Mouse (Mus musculus): ENCODE measurements around the gene Ccdc162.

Ccdc162 gene

DNA sequence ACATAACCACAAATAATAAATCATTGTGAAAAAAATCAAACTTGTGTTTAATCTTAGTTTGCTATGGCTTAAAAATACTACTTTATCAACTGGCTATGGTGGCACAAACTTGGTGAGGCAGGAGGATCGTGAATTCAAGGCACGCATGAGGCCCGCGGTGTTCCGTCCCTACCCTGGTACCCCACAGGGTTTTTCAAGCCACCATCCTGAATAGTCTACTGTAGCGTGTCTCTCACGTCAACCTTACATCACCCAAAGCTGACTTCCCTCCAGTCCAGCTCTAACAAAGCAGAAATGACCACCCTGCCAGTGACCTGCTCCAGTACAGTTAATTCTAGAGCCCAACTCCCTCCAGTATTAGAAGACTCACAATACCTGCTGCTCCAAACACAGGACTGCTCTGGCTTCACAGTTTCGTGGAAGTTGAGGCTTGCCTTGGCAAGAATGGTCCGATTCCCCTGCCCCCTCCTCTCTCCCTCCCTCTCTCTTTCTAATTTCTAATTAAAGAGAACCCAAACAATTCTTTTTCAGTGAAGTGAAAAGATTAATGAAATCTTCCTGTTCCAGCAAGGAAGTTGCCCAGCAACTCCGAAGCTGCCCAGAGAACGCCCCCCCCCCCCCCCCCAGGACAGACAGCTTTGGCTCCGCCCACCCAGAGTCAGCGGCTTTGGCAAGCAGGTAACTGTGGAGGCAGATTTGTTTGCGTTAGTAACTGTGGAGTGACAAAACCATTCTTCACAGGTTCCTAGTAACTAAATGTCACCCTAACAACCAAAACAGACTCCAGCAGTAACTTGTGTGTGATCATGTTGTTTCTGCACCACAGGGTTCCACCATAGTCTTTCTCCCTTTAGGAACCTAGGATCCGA lies at the start of gene Ccdc162:
Gene Ccdc162 (minus strand): TSS at position 606 of the 869 bp plus-strand sequence.
- no peak for DNase-seq (ENCODE audit: extremely low read depth, insufficient read length, low spot score)

DNA sequence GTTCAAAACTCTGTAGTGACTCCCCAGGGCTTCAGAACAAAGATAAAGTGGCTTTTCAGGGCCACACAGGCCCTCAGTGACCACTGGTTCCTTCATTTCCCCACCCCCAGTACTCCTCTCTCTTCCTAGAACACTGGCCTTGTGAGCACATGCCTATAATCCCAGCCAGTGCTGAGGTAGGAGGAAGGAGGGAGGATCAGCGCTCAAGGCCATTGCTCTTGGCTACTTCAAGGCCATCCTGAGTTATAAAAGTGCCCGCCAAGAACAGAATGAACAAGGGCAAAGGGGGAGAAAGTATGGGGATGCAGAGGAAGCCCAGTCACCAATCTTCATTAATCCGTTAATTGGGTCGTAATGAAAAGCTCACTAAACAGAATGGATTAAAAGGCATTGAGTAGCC lies 49.2 kb upstream of the Ccdc162 start:
- no peak for DNase-seq (ENCODE audit: extremely low read depth, insufficient read length, low spot score)

DNA sequence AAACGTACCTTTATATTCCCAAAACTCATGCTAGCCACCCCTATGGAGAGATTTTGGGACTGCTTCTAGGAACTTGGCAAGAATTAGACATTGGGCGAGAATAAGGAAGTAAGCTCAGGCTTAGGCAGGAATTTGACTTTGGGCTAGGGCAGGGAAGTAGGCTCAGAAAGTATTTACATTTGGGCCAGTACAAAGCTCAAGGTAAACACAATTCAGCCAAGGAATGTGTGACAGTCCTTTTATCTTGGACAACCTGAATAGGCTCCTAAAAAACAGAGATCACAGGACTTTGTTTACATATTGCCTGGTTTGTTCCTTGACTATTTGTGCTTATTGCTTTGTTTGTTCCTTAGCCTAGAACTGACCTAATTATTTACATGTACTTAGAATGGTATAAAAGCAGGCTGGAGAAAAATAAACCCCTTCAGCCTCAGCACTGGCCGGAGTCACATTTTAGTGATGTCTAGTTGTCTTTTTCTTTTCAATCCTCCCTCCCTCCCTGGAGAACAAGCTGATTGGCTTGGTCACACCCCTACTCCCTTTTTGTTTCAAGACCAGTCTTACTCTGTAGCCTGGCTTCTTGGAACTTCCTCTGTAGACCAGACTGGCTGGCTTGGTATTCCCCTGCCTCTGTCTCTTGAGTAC lies 47.4 kb upstream of the Ccdc162 start:
- no peak for DNase-seq (ENCODE audit: extremely low read depth, insufficient read length, low spot score)

GRCm38 (mm10) chr10:41760866-41761265 lies 44.4 kb upstream of the Ccdc162 start:
- no peak for DNase-seq (ENCODE audit: extremely low read depth, insufficient read length, low spot score)

GRCm38 (mm10) chr10:41758041-41758440 lies 41.6 kb upstream of the Ccdc162 start:
- DNase-seq (ENCODE audit: extremely low read depth, insufficient read length, low spot score): no peak

DNA sequence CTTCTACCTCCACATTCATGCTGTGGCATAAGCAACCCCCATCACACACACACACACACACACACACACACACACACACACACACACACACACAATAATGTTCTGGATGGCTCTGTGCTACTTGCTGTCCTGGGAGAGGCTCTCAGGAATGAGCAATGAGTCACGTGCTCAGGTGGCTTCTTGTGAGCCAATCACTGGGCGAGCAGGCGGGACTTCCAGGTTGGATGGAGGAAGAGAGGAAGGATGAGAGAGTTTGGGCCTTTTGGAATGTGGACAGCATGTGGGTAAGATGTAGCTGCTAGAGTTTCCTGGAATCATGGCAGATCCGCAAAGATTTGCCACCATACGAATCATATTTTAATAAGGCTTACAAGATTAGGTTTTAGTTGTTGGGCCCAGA lies 40.8 kb upstream of the Ccdc162 start:
- DNase-seq (ENCODE audit: extremely low read depth, insufficient read length, low spot score): no peak

DNA sequence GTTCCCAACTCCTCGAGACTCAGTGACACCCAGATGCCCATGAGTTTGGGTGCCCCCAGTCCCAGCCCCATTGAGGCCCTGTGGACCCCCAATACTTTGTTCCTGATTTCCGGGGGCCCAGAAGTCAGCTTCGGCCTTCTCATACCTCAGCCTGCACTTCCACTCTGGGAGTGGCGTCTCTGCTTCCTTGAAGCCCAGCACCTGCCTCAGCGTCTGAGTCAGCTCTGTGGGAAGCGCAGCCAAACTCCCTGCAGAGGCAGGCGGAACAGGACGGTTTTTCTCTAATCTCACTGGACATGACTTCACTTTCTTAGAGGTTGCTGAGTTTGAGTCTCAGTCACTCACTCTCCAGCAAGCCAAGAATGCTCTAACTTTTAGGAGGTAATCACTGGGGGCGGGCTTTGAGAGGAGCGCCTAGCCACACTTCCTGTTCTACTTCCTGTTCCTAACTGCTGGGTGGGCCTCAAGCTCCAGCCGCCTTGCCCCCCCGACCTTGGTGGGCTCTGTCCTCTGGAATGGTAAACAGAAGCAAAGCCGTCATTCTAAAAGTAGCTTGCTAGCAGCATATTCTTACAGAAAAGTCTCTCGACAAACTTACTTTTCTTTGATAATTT lies 35.5 kb upstream of the Ccdc162 start:
- DNase-seq (ENCODE audit: extremely low read depth, insufficient read length, low spot score): no peak

GRCm38 (mm10) chr10:41749306-41749705 lies 32.9 kb upstream of the Ccdc162 start:
- no peak for DNase-seq (ENCODE audit: extremely low read depth, insufficient read length, low spot score)

DNA sequence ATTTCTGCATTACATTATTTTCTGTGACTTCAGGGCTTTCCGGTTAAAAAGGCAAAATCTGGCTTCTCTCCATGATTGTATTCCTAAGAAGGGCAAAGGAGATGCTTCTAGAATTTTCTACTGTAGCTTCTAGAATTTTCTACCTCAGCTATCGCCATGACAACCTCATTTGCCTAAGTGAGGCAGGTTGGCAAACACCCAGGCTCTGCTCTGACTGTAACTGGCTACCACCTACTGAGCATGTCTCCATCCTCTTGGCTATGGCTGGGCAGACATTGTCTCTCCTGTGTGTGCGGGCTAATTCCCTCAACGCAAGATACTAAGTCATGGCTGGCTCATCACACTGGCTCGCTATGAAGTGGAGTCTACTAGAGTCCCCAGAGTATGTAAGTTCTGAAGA lies 30.1 kb upstream of the Ccdc162 start:
- DNase-seq (ENCODE audit: extremely low read depth, insufficient read length, low spot score): no peak

DNA sequence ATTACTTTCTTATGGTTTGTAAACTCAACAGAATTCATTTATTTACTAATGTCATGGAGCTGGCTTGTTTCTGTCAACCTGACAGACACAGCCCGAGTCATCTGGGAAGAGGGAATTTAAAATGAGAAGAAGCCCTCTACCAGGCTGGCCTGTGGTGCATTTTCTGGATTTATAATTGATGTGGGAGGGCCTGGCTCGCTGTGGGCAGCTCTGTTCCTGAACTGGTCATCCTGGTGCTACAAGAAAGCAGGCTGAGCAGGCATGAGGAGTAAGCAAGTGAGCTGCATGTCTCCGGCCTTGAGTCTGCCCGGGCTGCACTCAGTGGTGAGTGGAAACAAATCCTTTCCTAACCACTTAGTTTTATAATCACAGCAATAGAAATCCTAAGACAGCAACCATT lies 27.6 kb upstream of the Ccdc162 start:
- no peak for DNase-seq (ENCODE audit: extremely low read depth, insufficient read length, low spot score)

DNA sequence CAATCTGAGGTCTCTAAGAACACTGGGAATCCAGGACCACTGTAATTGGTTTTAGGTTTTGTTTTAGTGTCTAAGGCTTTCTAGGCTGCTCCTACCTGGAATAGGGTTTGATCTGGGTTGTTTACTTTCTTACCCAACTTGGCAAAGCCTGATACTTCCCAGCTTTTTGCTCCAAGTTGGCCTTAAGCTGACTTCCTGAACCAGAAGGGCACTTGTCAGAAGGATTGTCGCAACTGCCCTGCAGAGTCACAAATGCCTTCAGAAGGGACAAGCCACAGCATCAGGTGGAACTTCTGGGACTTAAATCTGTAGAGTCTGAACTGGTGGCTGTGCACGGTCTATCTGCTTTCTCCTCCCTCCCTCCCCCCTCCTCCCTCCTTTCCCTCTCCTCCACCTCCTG lies 23.8 kb upstream of the Ccdc162 start:
- DNase-seq (ENCODE audit: extremely low read depth, insufficient read length, low spot score): no peak

- no peak for DNase-seq (ENCODE audit: extremely low read depth, insufficient read length, low spot score)
Observed at GRCm38 (mm10) chr10:41737245-41737644, 20.8 kb upstream of the Ccdc162 start.

DNA sequence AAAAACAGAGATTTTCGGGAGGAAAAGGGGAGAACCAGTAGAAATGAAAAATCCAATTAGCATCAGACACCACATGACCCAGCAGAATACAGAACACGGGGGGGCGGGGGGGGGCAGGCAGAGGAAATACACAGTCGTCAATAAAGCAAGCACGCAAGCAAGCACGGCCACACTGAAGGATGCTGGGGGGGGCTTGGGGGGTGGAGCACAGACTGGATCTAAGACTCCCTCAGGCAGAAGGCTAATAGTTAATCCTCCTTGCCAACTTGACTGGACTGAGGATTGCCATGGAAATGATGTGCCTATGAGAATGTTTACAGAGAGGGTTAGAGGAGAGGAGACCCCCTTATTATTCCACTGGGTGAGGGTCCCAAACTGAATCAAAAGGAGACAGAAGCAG lies 19.0 kb upstream of the Ccdc162 start:
- no peak for DNase-seq (ENCODE audit: extremely low read depth, insufficient read length, low spot score)

DNA sequence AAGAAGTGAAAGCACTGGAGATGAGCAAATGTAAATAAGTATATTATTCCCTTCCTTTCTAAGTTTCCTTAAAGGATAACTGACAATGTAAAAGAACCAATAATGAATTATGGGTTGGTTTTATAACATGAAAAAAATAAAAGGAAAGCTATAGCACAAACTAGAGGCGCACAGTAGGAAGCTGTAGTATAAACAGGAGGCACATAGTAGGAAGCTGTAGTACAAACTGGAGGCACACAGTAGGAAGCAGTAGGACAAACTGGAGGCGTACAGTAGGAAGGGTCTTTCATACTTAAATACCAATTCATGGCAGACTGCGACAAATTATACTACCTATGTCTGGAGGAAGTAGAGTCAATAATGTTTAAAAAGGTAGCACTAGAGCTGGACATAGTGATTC lies 16.8 kb upstream of the Ccdc162 start:
- DNase-seq (ENCODE audit: extremely low read depth, insufficient read length, low spot score): no peak

DNA sequence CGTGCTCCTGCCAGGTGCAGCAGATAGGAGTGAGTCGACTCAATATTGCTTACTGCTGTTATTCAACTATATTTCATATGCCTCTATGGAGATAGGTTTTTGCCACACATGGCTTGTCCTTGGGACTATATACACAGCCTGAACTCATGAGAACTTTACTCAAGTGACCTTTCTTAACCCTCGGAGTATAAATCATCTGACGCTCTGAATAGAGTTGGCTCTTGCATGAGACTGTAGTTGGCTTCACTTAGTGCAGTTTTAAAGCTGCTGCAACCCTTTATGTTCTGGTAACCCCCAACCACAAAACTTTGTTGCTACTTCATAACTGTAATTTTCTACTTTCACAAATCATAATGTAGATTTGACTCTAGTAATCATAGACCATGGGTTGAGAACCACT lies 15.5 kb upstream of the Ccdc162 start:
- no peak for DNase-seq (ENCODE audit: extremely low read depth, insufficient read length, low spot score)

- DNase-seq (ENCODE audit: extremely low read depth, insufficient read length, low spot score): no peak
Observed at GRCm38 (mm10) chr10:41730746-41731145, 14.3 kb upstream of the Ccdc162 start.

DNA sequence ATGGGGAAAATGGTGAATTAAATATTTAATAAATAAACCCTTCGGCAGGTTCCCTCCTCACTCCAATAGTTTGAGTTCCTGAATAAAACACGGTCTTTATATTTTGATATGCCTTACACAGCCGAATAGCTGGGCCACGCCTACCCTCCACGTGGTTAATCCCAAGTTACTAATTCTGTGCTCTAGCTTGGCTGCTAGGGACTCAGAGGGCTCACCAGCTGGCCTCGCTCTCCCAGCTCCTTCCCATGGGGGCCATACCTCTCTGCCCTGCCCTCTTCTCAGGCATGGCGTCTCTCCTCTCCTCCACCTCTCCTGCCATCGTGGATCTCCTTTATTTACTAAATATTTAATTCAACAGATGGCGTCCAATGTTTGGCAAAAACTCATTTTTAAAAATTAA lies 9.8 kb upstream of the Ccdc162 start:
- no peak for DNase-seq (ENCODE audit: extremely low read depth, insufficient read length, low spot score)

- DNase-seq (ENCODE audit: extremely low read depth, insufficient read length, low spot score): no peak
Observed at GRCm38 (mm10) chr10:41719587-41719986, 3.2 kb upstream of the Ccdc162 start.

GRCm38 (mm10) chr10:41715557-41715956 lies 877 bp downstream of the Ccdc162 start:
- no peak for DNase-seq (ENCODE audit: extremely low read depth, insufficient read length, low spot score)

DNA sequence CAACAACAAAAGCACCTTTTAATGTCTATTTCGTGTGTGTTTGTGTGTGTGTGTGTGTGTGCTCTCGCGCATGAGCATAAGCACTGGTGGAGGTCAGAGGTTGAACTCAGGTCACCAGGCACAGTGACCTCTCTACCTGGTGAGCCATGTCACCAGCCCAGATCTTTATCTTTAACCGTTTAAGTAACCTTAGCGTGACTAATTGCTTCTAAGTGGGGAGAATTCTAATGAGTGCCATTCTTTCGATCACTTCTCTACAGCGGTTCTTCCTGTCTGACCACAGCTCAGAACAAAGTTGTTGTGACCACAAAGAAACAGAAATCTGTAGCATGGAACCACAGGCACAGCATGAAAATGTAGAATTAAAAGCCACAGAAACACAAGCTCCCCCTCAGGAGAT lies 5.0 kb downstream of the Ccdc162 start:
- no peak for DNase-seq (ENCODE audit: extremely low read depth, insufficient read length, low spot score)

- no peak for DNase-seq (ENCODE audit: extremely low read depth, insufficient read length, low spot score)
Observed at GRCm38 (mm10) chr10:41710773-41711172, 5.7 kb downstream of the Ccdc162 start.

GRCm38 (mm10) chr10:41709341-41709740 lies 7.1 kb downstream of the Ccdc162 start:
- DNase-seq (ENCODE audit: extremely low read depth, insufficient read length, low spot score): no peak

Measured in 3134 (cell line).